Mouse (Mus musculus) forebrain, embryonic 16.5 days (tissue): ENCODE data around the gene Gng5. TPM values are rescaled to one million over a fixed set of nuclear protein-coding genes. Genes with fewer than 3 reads are reported as not detected.

ENCODE experiments used
- ATAC-seq: fragments of 200-750 bp; cut with Nextera tagmentation; 2 replicates; pipeline ENCODE4 v1.8.0; 2017; ENCODE audit warnings: mild to moderate bottlenecking, moderate library complexity
- H3K27ac ChIP-seq: fragments of 300-500 bp; sonication (generic); 2 replicates; pipeline ENCODE4 v1.5.1; 2014; ENCODE audit warnings: low read length, control low read depth
- H3K27me3 ChIP-seq: fragments of 300-500 bp; sonication (generic); replicated peaks from 2 replicates; pipeline ENCODE4 v1.6.1; 2014; ENCODE audit warnings: low read length; ENCODE audit not compliant: control insufficient read depth, insufficient read depth
- H3K36me3 ChIP-seq: fragments of 300-500 bp; sonication (generic); 2 replicates; pipeline ENCODE4 v1.6.1; 2014; ENCODE audit not compliant: control insufficient read depth, insufficient read depth
- H3K4me1 ChIP-seq: fragments of 300-500 bp; sonication (generic); replicated peaks from 2 replicates; pipeline ENCODE4 v1.6.1; 2014; ENCODE audit warnings: low read length; ENCODE audit not compliant: control insufficient read depth, insufficient read depth
- H3K4me2 ChIP-seq: fragments of 300-500 bp; sonication (generic); 2 replicates; pipeline ENCODE4 v1.6.1; 2014; ENCODE audit warnings: mild to moderate bottlenecking, low read length, control low read depth
- H3K4me3 ChIP-seq: fragments of 300-500 bp; sonication (generic); replicated peaks from 2 replicates; pipeline ENCODE4 v1.5.1; 2014; ENCODE audit warnings: mild to moderate bottlenecking, low read length, control low read depth
- H3K9ac ChIP-seq: fragments of 300-500 bp; sonication (generic); replicated peaks from 2 replicates; pipeline ENCODE4 v1.6.1; 2014; ENCODE audit warnings: low read depth, low read length, control low read depth
- H3K9me3 ChIP-seq: fragments of 300-500 bp; sonication (generic); 2 replicates; pipeline ENCODE4 v1.6.1; 2016; ENCODE audit warnings: low read length; ENCODE audit not compliant: control insufficient read depth
- WGBS: fragments of 180-500 bp; shearing (Covaris S2); extraction: QIAGEN DNeasy Blood & Tissue Kit; methylation state at CpG from one replicate; pipeline ENCODE4 v1.1.7; 2014; 5-methylcytosine and 5-hydroxymethylcytosine counted together
- polyA plus RNA-seq: library from polyadenylated mRNA; unstranded; fragments of >200 nt; fragmentation: Nextera tagmentation; extraction: Ambion mirVana; gene quantifications from 2 replicates; pipeline ENCODE4 v1.2.1, GENCODE M21; 2015

The Gng5 gene
- polyA plus RNA-seq, 1 experiment from 2014 or later: 318 TPM

DNA sequence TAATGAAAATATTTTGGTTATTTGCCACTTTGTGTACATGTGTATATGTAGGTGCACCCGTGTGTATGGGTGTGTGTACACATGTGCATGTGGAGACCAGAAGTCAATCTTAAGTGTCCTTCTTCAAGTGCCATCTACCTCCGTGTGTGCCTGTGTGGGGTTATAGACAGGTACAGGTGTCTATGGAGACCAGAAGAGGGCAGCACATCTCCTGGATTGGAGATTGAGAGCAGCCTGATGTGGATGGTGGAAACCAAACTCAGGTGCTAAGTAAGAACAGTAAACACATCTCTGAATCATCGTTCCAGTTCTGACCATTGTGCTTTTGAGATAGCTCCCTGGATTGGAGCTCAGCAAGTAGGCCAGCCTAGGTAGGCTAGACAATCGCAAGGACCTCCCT, 13.1 kb upstream of the Gng5 start:
- Histone ChIP-seq H3K27ac (no peak overlapping the region), H3K27me3 (no peaks in the 10 kb centered on the region), H3K9me3 (no peaks in the 10 kb centered on the region), H3K4me3 (no peak overlapping the region), H3K36me3 (no peaks in the 10 kb centered on the region), H3K4me1 (no peaks in the 10 kb centered on the region), H3K9ac (no peak overlapping the region), H3K4me2 (no peak overlapping the region)
- WGBS: 86% methylated on average over 4 of the region's 4 CpGs
- ATAC-seq: no peak

- Histone ChIP-seq H3K36me3 (no peaks in the 10 kb centered on the region), H3K27me3 (no peaks in the 10 kb centered on the region)
- 37% methylated on average over 8 of the region's 8 CpGs for WGBS
Measured at GRCm38 (mm10) chr3:146494941-146495340, 4.7 kb upstream of the Gng5 start.

DNA sequence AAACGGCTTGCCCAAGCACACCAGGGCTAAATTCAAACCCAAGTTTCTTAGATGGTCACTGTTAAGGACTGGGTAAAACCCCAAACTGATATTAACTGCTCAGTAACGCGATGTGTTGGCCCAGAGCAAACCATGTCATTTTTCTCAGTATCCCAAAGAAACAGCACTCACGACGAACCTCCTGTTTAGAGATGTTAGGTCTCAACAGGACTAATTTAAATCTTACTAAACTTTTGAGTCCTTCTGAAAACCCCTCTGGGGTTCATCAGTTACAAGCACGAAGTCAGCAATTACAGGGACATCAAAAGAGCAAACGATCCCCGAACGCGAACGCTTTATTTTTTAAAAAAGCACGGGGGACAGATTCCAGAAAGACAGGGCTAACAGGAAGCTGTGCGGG, 618 bp upstream of the Gng5 start:
- no peak for ATAC-seq
- H3K4me3 ChIP-seq: peak overlapping the region; percentile 83
- H3K27ac ChIP-seq: no peak overlapping the region
- H3K4me2 ChIP-seq: peak overlapping the region; percentile 73
- peak overlapping the region; percentile 78 for H3K9ac ChIP-seq
- peaks cover 5% of the 10 kb centered on the region for H3K36me3 ChIP-seq
- WGBS: 8% methylated on average over 13 of the region's 13 CpGs
- H3K27me3 ChIP-seq: no peaks in the 10 kb centered on the region
- no peaks in the 10 kb centered on the region for H3K9me3 ChIP-seq
- H3K4me1 ChIP-seq: peaks cover 18% of the 10 kb centered on the region

More at GRCm38 (mm10) chr3:146494941-146495340, 4.7 kb upstream of the Gng5 start:
- H3K4me1 ChIP-seq: no peaks in the 10 kb centered on the region
- no peak overlapping the region for H3K27ac ChIP-seq
- H3K9me3 ChIP-seq: no peaks in the 10 kb centered on the region
- no peak overlapping the region for H3K9ac ChIP-seq
- ATAC-seq: no peak
- H3K4me2 ChIP-seq: no peak overlapping the region
- no peak overlapping the region for H3K4me3 ChIP-seq

DNA sequence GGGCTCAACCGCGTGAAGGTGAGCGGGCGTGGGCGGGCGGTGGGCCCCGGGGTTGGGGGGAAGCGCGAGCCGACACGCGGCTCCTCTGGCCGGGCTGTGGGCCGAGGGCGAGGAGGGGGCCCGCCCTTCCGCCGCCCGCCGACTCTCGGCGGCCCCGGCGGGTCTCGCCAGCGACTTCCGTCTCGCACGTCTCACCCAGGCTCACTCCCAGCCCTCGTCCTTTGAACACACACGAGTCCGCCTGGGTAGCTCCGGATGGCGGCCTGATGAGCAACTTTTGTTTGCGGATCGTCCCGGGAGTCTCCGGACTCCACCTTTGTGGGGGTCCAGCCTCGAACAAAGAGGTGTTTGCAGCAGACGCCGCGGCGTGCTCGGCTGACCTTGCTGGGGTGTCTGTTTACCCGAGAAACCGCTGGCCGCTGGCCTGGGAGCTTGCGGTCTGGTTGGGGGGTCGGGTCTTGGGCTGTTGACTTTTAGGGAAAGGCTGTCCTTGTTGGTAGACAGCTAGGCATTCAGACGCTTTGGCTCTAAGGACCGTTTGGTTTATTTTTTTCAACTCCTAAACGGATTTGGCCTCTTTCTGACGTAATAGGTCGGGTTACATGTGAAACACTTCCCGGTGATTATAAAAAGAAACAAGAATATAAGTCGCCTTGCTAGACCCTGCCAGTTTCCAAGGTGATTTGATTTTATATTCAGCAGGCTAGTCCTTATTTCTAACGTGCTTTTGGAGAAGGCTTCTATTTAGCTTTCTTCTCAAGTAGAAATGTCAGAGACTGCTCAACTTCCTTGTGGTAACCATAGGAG, 599 bp downstream of the Gng5 start:
- Histone ChIP-seq H3K9me3 (no peaks in the 10 kb centered on the region), H3K36me3 (peaks cover 8% of the 10 kb centered on the region), H3K9ac (peak overlapping the region; percentile 78), H3K27ac (peak overlapping the region; percentile 48), H3K27me3 (no peaks in the 10 kb centered on the region), H3K4me3 (peak overlapping the region; percentile 83), H3K4me1 (peaks cover 18% of the 10 kb centered on the region), H3K4me2 (peak overlapping the region; percentile 73)
- WGBS: under 1% methylated on average over 57 of the region's 57 CpGs
- ATAC-seq: peak; percentile 71

DNA sequence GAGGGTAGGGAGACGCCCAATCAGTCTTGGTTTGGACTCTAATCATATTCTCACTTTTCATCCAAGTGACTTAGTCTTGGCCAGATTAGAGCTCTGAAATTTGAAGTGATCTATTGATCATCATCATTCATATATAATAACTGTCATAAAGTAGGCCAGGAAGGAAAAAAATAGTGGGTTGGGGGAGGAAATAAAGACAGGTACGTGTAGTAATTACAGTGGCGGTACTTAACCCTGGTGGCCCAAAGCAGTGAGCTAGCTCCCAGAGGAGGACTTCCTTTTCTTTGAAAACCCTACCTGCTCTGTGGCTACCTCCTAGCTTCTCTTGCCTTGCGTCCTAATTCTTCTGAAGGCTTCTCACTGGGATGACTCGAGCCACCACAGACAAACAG, 1.2 kb downstream of the Gng5 start:
- H3K9me3 ChIP-seq: no peaks in the 10 kb centered on the region
- H3K27ac ChIP-seq: no peak overlapping the region
- ATAC-seq: no peak
- peak overlapping the region; percentile 73 for H3K4me2 ChIP-seq
- H3K9ac ChIP-seq: peak overlapping the region; percentile 78
- no peaks in the 10 kb centered on the region for H3K27me3 ChIP-seq
- peaks cover 12% of the 10 kb centered on the region for H3K36me3 ChIP-seq
- WGBS: 6% methylated on average over 5 of the region's 5 CpGs
- H3K4me1 ChIP-seq: peaks cover 18% of the 10 kb centered on the region
- peak overlapping the region; percentile 83 for H3K4me3 ChIP-seq

GRCm38 (mm10) chr3:146501601-146502123, 2.1 kb downstream of the Gng5 start:
- Histone ChIP-seq H3K4me1 (peaks cover 18% of the 10 kb centered on the region), H3K9ac (no peak overlapping the region), H3K4me3 (no peak overlapping the region; the same call in 1 of the 2 replicates), H3K27me3 (no peaks in the 10 kb centered on the region), H3K36me3 (peaks cover 19% of the 10 kb centered on the region), H3K4me2 (peak overlapping the region; percentile 73), H3K27ac (no peak overlapping the region), H3K9me3 (no peaks in the 10 kb centered on the region)
- no peak for ATAC-seq
- WGBS: 58% methylated on average over 5 of the region's 5 CpGs

GRCm38 (mm10) chr3:146506711-146507110, 7.1 kb downstream of the Gng5 start:
- H3K27ac ChIP-seq: no peak overlapping the region
- no peak overlapping the region for H3K4me3 ChIP-seq
- WGBS: 96% methylated on average over 7 of the region's 7 CpGs
- H3K4me2 ChIP-seq: no peak overlapping the region
- no peak for ATAC-seq
- H3K4me1 ChIP-seq: peaks cover 5% of the 10 kb centered on the region
- H3K36me3 ChIP-seq: peaks cover 42% of the 10 kb centered on the region
- H3K9me3 ChIP-seq: no peaks in the 10 kb centered on the region
- H3K27me3 ChIP-seq: no peaks in the 10 kb centered on the region
- H3K9ac ChIP-seq: no peak overlapping the region

GRCm38 (mm10) chr3:146520226-146520797, 20.7 kb downstream of the Gng5 start:
- Histone ChIP-seq H3K27ac (peak overlapping the region; percentile 99), H3K9ac (peak overlapping the region; percentile 80), H3K4me2 (peak overlapping the region; percentile 77), H3K4me1 (peaks cover 3% of the 10 kb centered on the region), H3K9me3 (no peaks in the 10 kb centered on the region), H3K27me3 (no peaks in the 10 kb centered on the region), H3K36me3 (peaks cover 16% of the 10 kb centered on the region), H3K4me3 (peak overlapping the region; percentile 94)
- peak; percentile 13; the same call in 1 of the 2 replicates for ATAC-seq
- WGBS: 38% methylated on average over 5 of the region's 5 CpGs

GRCm38 (mm10) chr3:146520798-146521651, 21.4 kb downstream of the Gng5 start, which contains the start of gene Rpf1:
TSS of gene Rpf1 (minus strand) at chr3:146521429.
- peak; percentile 96 for ATAC-seq
- under 1% methylated on average over 59 of the region's 82 CpGs for WGBS
- Histone ChIP-seq H3K4me1 (peaks cover 3% of the 10 kb centered on the region), H3K9ac (peak within 1 kb of the TSS; percentile 80), H3K4me2 (peak within 1 kb of the TSS; percentile 77), H3K4me3 (peak within 1 kb of the TSS; percentile 94), H3K9me3 (no peaks in the 10 kb centered on the region), H3K27me3 (no peaks in the 10 kb centered on the region), H3K36me3 (peaks cover 13% of the 10 kb centered on the region), H3K27ac (peak within 1 kb of the TSS; percentile 99)
